Mouse (Mus musculus): ENCODE results near the gene Rasa3. TPM values are rescaled to one million over a fixed set of nuclear protein-coding genes. Genes with fewer than 3 reads are reported as not detected.

The Rasa3 gene
- polyA plus RNA-seq, 1 experiment from 2014 or later, result 28.3 TPM

- no peak overlapping the region for H3K9ac ChIP-seq
- H3K9me3 ChIP-seq, result no peaks in the 10 kb centered on the region
- H3K36me3 ChIP-seq, result peaks cover 9% of the 10 kb centered on the region
- ATAC-seq (ENCODE audit: low read depth), result no peak
- no peak overlapping the region for H3K4me3 ChIP-seq
- 54% methylated on average over 11 of the region's 11 CpGs for WGBS
- H3K4me1 ChIP-seq (replicated peaks), result peaks cover 39% of the 10 kb centered on the region
- no peaks in the 10 kb centered on the region for H3K27me3 ChIP-seq
- H3K27ac ChIP-seq (replicated peaks), result peak overlapping the region; percentile 85
- no peak overlapping the region for H3K4me2 ChIP-seq
These were observed 52.5 kb downstream of the Rasa3 start for GRCm38 (mm10) chr8:13624863-13625262.

- peak overlapping the region; percentile 85 for H3K27ac ChIP-seq (replicated peaks)
- H3K4me2 ChIP-seq, result peak overlapping the region; percentile 7; the same call in 1 of the 2 replicates
- peak; percentile 67 for ATAC-seq (ENCODE audit: low read depth)
- H3K9ac ChIP-seq, result no peak overlapping the region
- no peaks in the 10 kb centered on the region for H3K9me3 ChIP-seq
- H3K4me3 ChIP-seq, result no peak overlapping the region
- WGBS, result 52% methylated on average over 10 of the region's 10 CpGs
- H3K4me1 ChIP-seq (replicated peaks), result peaks cover 39% of the 10 kb centered on the region
- H3K36me3 ChIP-seq, result peaks cover 9% of the 10 kb centered on the region
- no peaks in the 10 kb centered on the region for H3K27me3 ChIP-seq
These were observed 53.4 kb downstream of the Rasa3 start for GRCm38 (mm10) chr8:13623911-13624421.

- H3K27ac ChIP-seq (replicated peaks), result peak overlapping the region; percentile 85
- peak overlapping the region; percentile 31; the same call in 1 of the 2 replicates for H3K9ac ChIP-seq
- H3K4me2 ChIP-seq, result no peak overlapping the region
- no peaks in the 10 kb centered on the region for H3K9me3 ChIP-seq
- H3K4me3 ChIP-seq, result no peak overlapping the region
- 26% methylated on average over 9 of the region's 9 CpGs for WGBS
- H3K36me3 ChIP-seq, result peaks cover 9% of the 10 kb centered on the region
- H3K4me1 ChIP-seq (replicated peaks), result peaks cover 39% of the 10 kb centered on the region
- peak; percentile 77 for ATAC-seq (ENCODE audit: low read depth)
- no peaks in the 10 kb centered on the region for H3K27me3 ChIP-seq
These were observed 54.2 kb downstream of the Rasa3 start for GRCm38 (mm10) chr8:13623038-13623750.

- no peak overlapping the region for H3K4me3 ChIP-seq
- no peak overlapping the region for H3K27ac ChIP-seq (replicated peaks)
- 89% methylated on average over 9 of the region's 9 CpGs for WGBS
These were observed 57.0 kb downstream of the Rasa3 start for GRCm38 (mm10) chr8:13620226-13620920.

GRCm38 (mm10) chr8:13616831-13617505 is 60.4 kb downstream of the Rasa3 start:
- Histone ChIP-seq H3K4me2 (no peak overlapping the region), H3K9ac (no peak overlapping the region), H3K4me1 (replicated peaks) (peaks cover 15% of the 10 kb centered on the region), H3K27me3 (no peaks in the 10 kb centered on the region), H3K36me3 (peaks cover 18% of the 10 kb centered on the region), H3K9me3 (no peaks in the 10 kb centered on the region), H3K4me3 (no peak overlapping the region), H3K27ac (replicated peaks) (no peak overlapping the region)
- no peak for ATAC-seq (ENCODE audit: low read depth)
- 86% methylated on average over 17 of the region's 17 CpGs for WGBS

More at GRCm38 (mm10) chr8:13620226-13620920, 57.0 kb downstream of the Rasa3 start:
- Histone ChIP-seq H3K4me2 (no peak overlapping the region), H3K9ac (no peak overlapping the region), H3K27me3 (no peaks in the 10 kb centered on the region), H3K36me3 (no peaks in the 10 kb centered on the region), H3K9me3 (no peaks in the 10 kb centered on the region), H3K4me1 (replicated peaks) (peaks cover 37% of the 10 kb centered on the region)
- ATAC-seq (ENCODE audit: low read depth), result no peak

GRCm38 (mm10) chr8:13614924-13615391 is 62.4 kb downstream of the Rasa3 start:
- Histone ChIP-seq H3K4me3 (no peak overlapping the region), H3K4me2 (no peak overlapping the region), H3K36me3 (peaks cover 18% of the 10 kb centered on the region), H3K9me3 (no peaks in the 10 kb centered on the region), H3K9ac (no peak overlapping the region), H3K27ac (replicated peaks) (peak overlapping the region; percentile 9; the same call in 1 of the 2 replicates), H3K4me1 (replicated peaks) (peaks cover 10% of the 10 kb centered on the region), H3K27me3 (no peaks in the 10 kb centered on the region)
- ATAC-seq (ENCODE audit: low read depth), result no peak
- WGBS, result 58% methylated on average over 10 of the region's 10 CpGs

GRCm38 (mm10) chr8:13614136-13614535 is 63.3 kb downstream of the Rasa3 start:
- Histone ChIP-seq H3K27me3 (no peaks in the 10 kb centered on the region), H3K27ac (replicated peaks) (no peak overlapping the region), H3K9ac (no peak overlapping the region), H3K4me3 (no peak overlapping the region), H3K36me3 (peaks cover 18% of the 10 kb centered on the region), H3K4me2 (no peak overlapping the region), H3K9me3 (no peaks in the 10 kb centered on the region), H3K4me1 (replicated peaks) (peaks cover 10% of the 10 kb centered on the region)
- no peak for ATAC-seq (ENCODE audit: low read depth)
- 94% methylated on average over 9 of the region's 9 CpGs for WGBS

GRCm38 (mm10) chr8:13611702-13612101 is 65.7 kb downstream of the Rasa3 start:
- 95% methylated on average over 12 of the region's 12 CpGs for WGBS
- H3K4me1 ChIP-seq (replicated peaks), result peaks cover 10% of the 10 kb centered on the region
- no peak for ATAC-seq (ENCODE audit: low read depth)

GRCm38 (mm10) chr8:13609971-13610370 is 67.4 kb downstream of the Rasa3 start:
- no peak for ATAC-seq (ENCODE audit: low read depth)
- Histone ChIP-seq H3K27ac (replicated peaks) (no peak overlapping the region), H3K4me1 (replicated peaks) (peaks cover 5% of the 10 kb centered on the region), H3K4me2 (no peak overlapping the region), H3K9ac (no peak overlapping the region), H3K9me3 (no peaks in the 10 kb centered on the region), H3K36me3 (peaks cover 25% of the 10 kb centered on the region), H3K4me3 (no peak overlapping the region), H3K27me3 (no peaks in the 10 kb centered on the region)
- WGBS, result 85% methylated on average over 5 of the region's 5 CpGs

More at GRCm38 (mm10) chr8:13611702-13612101, 65.7 kb downstream of the Rasa3 start:
- H3K9me3 ChIP-seq, result no peaks in the 10 kb centered on the region
- no peak overlapping the region for H3K9ac ChIP-seq
- no peaks in the 10 kb centered on the region for H3K27me3 ChIP-seq
- H3K4me2 ChIP-seq, result no peak overlapping the region
- H3K36me3 ChIP-seq, result peaks cover 18% of the 10 kb centered on the region
- H3K27ac ChIP-seq (replicated peaks), result no peak overlapping the region
- no peak overlapping the region for H3K4me3 ChIP-seq

- no peak overlapping the region for H3K9ac ChIP-seq
- 90% methylated on average over 6 of the region's 6 CpGs for WGBS
- peaks cover 21% of the 10 kb centered on the region for H3K36me3 ChIP-seq
- no peak overlapping the region for H3K27ac ChIP-seq (replicated peaks)
- no peak overlapping the region for H3K4me3 ChIP-seq
- H3K4me2 ChIP-seq, result no peak overlapping the region
- H3K9me3 ChIP-seq, result no peaks in the 10 kb centered on the region
- no peaks in the 10 kb centered on the region for H3K27me3 ChIP-seq
- no peak for ATAC-seq (ENCODE audit: low read depth)
- peaks cover 4% of the 10 kb centered on the region; the same call in 1 of the 2 replicates for H3K4me1 ChIP-seq (replicated peaks)
These were observed 68.5 kb downstream of the Rasa3 start for GRCm38 (mm10) chr8:13608946-13609345.

GRCm38 (mm10) chr8:13605920-13606480 is 71.4 kb downstream of the Rasa3 start:
- WGBS, result 88% methylated on average over 7 of the region's 7 CpGs
- Histone ChIP-seq H3K9ac (no peak overlapping the region), H3K4me2 (no peak overlapping the region), H3K4me1 (replicated peaks) (peaks cover 6% of the 10 kb centered on the region; the same call in 1 of the 2 replicates), H3K27ac (replicated peaks) (no peak overlapping the region), H3K27me3 (no peaks in the 10 kb centered on the region), H3K9me3 (no peaks in the 10 kb centered on the region), H3K4me3 (no peak overlapping the region), H3K36me3 (peaks cover 13% of the 10 kb centered on the region)
- ATAC-seq (ENCODE audit: low read depth), result no peak
